Mouse (Mus musculus): Measurements from ENCODE around the gene C2cd4a.

GRCm38 (mm10) chr9:67816172-67816928 is 15.8 kb downstream of the C2cd4a start:
- no peak for TF ChIP-seq EP300 (IDR thresholded peaks at IDR 0.05; ENCODE audit: low read depth)
- no peak for TF ChIP-seq CTCF (IDR thresholded peaks at IDR 0.05; ENCODE audit: low read depth)

Data from liver, embryonic 14.5 days (tissue).